Mouse (Mus musculus): ENCODE measurements at regions not wholly inside any gene's neighbourhood (a gene's known extent, or its start where the extent isn't known, plus 50 kb on each side); places are given as distances from the start of the nearest gene placed in this dataset.

DNA sequence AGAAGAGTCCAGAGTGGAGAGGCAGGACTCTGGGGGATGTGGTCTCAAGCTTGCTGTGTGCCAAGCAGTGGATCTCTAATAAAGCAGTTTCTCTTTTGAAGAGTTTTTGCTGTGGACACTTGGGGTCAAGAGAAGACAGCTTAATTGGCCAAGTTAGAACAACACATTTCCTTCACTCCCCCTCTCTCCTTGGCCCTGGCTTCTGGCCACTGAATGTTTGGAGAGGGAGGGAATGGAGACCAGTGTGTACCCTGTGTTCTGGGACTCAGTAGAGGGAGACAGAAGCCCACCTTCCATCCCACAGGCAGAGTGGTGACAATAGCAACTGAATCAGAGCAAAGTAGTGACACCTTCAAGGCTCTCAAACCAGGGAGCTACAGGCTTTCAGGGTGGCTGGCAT is 77.3 kb upstream of the Kcnd3 start:
- TF ChIP-seq ZC3H11A (IDR thresholded peaks at IDR 0.05; ENCODE audit: borderline replicate concordance, low read depth, low read length) = no peak
- TF ChIP-seq CHD2 (IDR thresholded peaks at IDR 0.05; ENCODE audit: low read depth, low read length) = no peak
- no peak for TF ChIP-seq HCFC1 (IDR thresholded peaks at IDR 0.05; ENCODE audit: borderline replicate concordance, insufficient read depth, low read length)
- no peak for TF ChIP-seq MAFK (IDR thresholded peaks at IDR 0.05; ENCODE audit: insufficient read depth, low read depth, low read length)
- no peak for TF ChIP-seq ZNF384 (IDR thresholded peaks at IDR 0.05; ENCODE audit: low read depth, low read length)
